Comparison of ENCODE assay signal across 8 mouse cellular contexts in the genomic region with DNA sequence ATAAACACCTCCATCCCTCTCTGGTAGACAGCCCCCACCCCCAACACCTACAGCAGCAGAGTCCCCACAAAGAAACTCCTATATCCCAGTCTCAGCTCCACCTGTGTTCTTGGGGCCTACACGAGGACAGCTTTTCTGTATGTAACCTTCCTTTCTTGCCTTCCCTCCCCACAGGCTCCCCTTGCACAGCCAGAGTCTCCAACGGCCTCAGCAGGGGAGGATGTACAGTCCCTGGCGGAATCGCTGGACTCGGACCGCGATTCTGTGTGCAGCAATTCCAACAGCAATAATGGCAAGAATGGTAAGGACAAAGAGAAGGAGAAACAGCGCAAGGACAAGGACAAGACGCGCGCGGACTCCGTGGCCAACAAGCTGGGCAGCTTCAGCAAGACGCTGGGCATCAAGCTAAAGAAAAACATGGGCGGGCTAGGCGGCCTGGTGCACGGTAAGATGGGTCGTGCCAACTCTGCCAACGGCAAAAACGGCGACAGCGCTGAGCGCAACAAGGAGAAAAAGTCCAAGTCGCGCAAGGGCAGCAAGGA.
A peak's percentile ranks its signal among the peaks of the same experiment; 100 is the strongest.
DNase-seq lines count a peak whose midpoint lies in the region; ATAC-seq lines count a peak whose summit lies in the region.

No protein-coding gene starts in this region.

- no peak overlapping the region for H3K27ac ChIP-seq in kidney, embryonic 16.5 days (ENCODE audit: low read length)
- H3K27ac ChIP-seq in embryonic facial prominence, embryonic 13.5 days: no peak overlapping the region
- H3K27ac ChIP-seq in hindbrain, embryonic 10.5 days: no peak overlapping the region
- H3K27ac ChIP-seq in midbrain, embryonic 16.5 days (ENCODE audit: low read length): no peak overlapping the region

- H3K9ac ChIP-seq in kidney, embryonic 16.5 days (replicated peaks; ENCODE audit: low read length): no peak overlapping the region
- no peak overlapping the region for H3K9ac ChIP-seq in embryonic facial prominence, embryonic 13.5 days
- H3K9ac ChIP-seq in midbrain, embryonic 16.5 days (ENCODE audit: low read depth, low read length): peak overlapping the region; percentile 63; the same call in 1 of the 2 replicates

- H3K4me1 ChIP-seq in kidney, embryonic 16.5 days (ENCODE audit: insufficient read depth, low read length): peaks cover 22% of the 10 kb centered on the region
- H3K4me1 ChIP-seq in embryonic facial prominence, embryonic 13.5 days: peaks cover 35% of the 10 kb centered on the region
- peaks cover 41% of the 10 kb centered on the region for H3K4me1 ChIP-seq in hindbrain, embryonic 10.5 days (replicated peaks)
- peaks cover 23% of the 10 kb centered on the region for H3K4me1 ChIP-seq in midbrain, embryonic 16.5 days (ENCODE audit: control insufficient read depth, insufficient read depth, low read length)

- peaks cover 91% of the 10 kb centered on the region for H3K27me3 ChIP-seq in kidney, embryonic 16.5 days (ENCODE audit: insufficient read depth, low read length)
- H3K27me3 ChIP-seq in embryonic facial prominence, embryonic 13.5 days: peaks cover 89% of the 10 kb centered on the region
- peaks cover 94% of the 10 kb centered on the region for H3K27me3 ChIP-seq in hindbrain, embryonic 10.5 days (ENCODE audit: insufficient read depth, poor library complexity, severe bottlenecking)
- H3K27me3 ChIP-seq in midbrain, embryonic 16.5 days (ENCODE audit: control insufficient read depth, insufficient read depth, low read depth, low read length): peaks cover 51% of the 10 kb centered on the region

- H3K36me3 ChIP-seq in kidney, embryonic 16.5 days (ENCODE audit: insufficient read depth, low read length): no peaks in the 10 kb centered on the region
- no peaks in the 10 kb centered on the region for H3K36me3 ChIP-seq in embryonic facial prominence, embryonic 13.5 days
- no peaks in the 10 kb centered on the region for H3K36me3 ChIP-seq in hindbrain, embryonic 10.5 days
- H3K36me3 ChIP-seq in midbrain, embryonic 16.5 days (ENCODE audit: control insufficient read depth, insufficient read depth, low read length): no peaks in the 10 kb centered on the region

- DNase-seq in kidney, postnatal 14 days: no peak
- DNase-seq in hindbrain, embryonic 10.5 days (ENCODE audit: low spot score): no peak
- DNase-seq in ovary, postnatal 14 days (ENCODE audit: low spot score): no peak
- no peak for DNase-seq in ovary, postnatal 10 days (ENCODE audit: low spot score)

- 6% methylated on average over 25 of the region's 25 CpGs for WGBS in kidney, embryonic 16.5 days
- 6% methylated on average over 25 of the region's 25 CpGs for WGBS in embryonic facial prominence, embryonic 13.5 days
- 7% methylated on average over 25 of the region's 25 CpGs for WGBS in hindbrain, embryonic 10.5 days
- 8% methylated on average over 25 of the region's 25 CpGs for WGBS in midbrain, embryonic 16.5 days

- H3K4me2 ChIP-seq in kidney, embryonic 16.5 days (replicated peaks; ENCODE audit: low read depth, low read length): peak overlapping the region; percentile 62
- H3K4me2 ChIP-seq in embryonic facial prominence, embryonic 13.5 days: peak overlapping the region; percentile 70
- H3K4me2 ChIP-seq in midbrain, embryonic 16.5 days (ENCODE audit: low read length): peak overlapping the region; percentile 77

- ATAC-seq in kidney, embryonic 16.5 days (ENCODE audit: low FRiP score, low TSS enrichment): no peak
- no peak for ATAC-seq in embryonic facial prominence, embryonic 13.5 days (ENCODE audit: insufficient number of reproducible peaks, insufficient read depth, low FRiP score, low TSS enrichment, low read depth)
- no peak for ATAC-seq in midbrain, embryonic 16.5 days
- ATAC-seq in CD4-positive, CD25-positive, alpha-beta regulatory T cell, adult 4 months: no peak

- peak overlapping the region; percentile 46 for H3K4me3 ChIP-seq in kidney, embryonic 16.5 days (ENCODE audit: low read length)
- H3K4me3 ChIP-seq in embryonic facial prominence, embryonic 13.5 days: peak overlapping the region; percentile 47
- H3K4me3 ChIP-seq in hindbrain, embryonic 10.5 days: peak overlapping the region; percentile 54
- peak overlapping the region; percentile 49 for H3K4me3 ChIP-seq in midbrain, embryonic 16.5 days (ENCODE audit: low read depth, low read length)

- H3K9me3 ChIP-seq in kidney, embryonic 16.5 days (ENCODE audit: low read length): no peaks in the 10 kb centered on the region
- H3K9me3 ChIP-seq in embryonic facial prominence, embryonic 13.5 days: no peaks in the 10 kb centered on the region
- H3K9me3 ChIP-seq in hindbrain, embryonic 10.5 days: no peaks in the 10 kb centered on the region
- H3K9me3 ChIP-seq in midbrain, embryonic 16.5 days (replicated peaks; ENCODE audit: control insufficient read depth, low read length, poor library complexity, severe bottlenecking): no peaks in the 10 kb centered on the region
